Mouse (Mus musculus) intestine, embryonic 15.5 days (tissue): ENCODE data around the gene Foxj3. TPM values are rescaled to one million over a fixed set of nuclear protein-coding genes. Genes with fewer than 3 reads are reported as not detected.

Source experiments
- ATAC-seq: fragments of 200-750 bp; cut with Nextera tagmentation; 2 replicates; pipeline ENCODE4 v1.8.0; 2017; ENCODE audit warnings: moderate TSS enrichment, moderate library complexity
- H3K27ac ChIP-seq: fragments of 300-500 bp; sonication (generic); 2 replicates; pipeline ENCODE4 v1.5.1; 2015; ENCODE audit warnings: mild to moderate bottlenecking, inconsistent platforms
- H3K27me3 ChIP-seq: fragments of 300-500 bp; sonication (generic); replicated peaks from 2 replicates; pipeline ENCODE4 v1.6.1; 2015; ENCODE audit warnings: inconsistent platforms
- H3K36me3 ChIP-seq: fragments of 300-500 bp; sonication (generic); 2 replicates; pipeline ENCODE4 v1.6.1; 2015; ENCODE audit warnings: inconsistent platforms
- H3K4me1 ChIP-seq: fragments of 300-500 bp; sonication (generic); replicated peaks from 2 replicates; pipeline ENCODE4 v1.6.1; 2015; ENCODE audit warnings: inconsistent platforms
- H3K4me2 ChIP-seq: fragments of 300-500 bp; sonication (generic); replicated peaks from 2 replicates; pipeline ENCODE4 v1.6.1; 2015; ENCODE audit warnings: mild to moderate bottlenecking, inconsistent platforms
- H3K4me3 ChIP-seq: fragments of 300-500 bp; sonication (generic); replicated peaks from 2 replicates; pipeline ENCODE4 v1.5.1; 2015; ENCODE audit warnings: inconsistent platforms
- H3K9ac ChIP-seq: fragments of 300-500 bp; sonication (generic); 2 replicates; pipeline ENCODE4 v1.6.1; 2015; ENCODE audit warnings: inconsistent platforms
- H3K9me3 ChIP-seq: fragments of 300-500 bp; sonication (generic); 2 replicates; pipeline ENCODE4 v1.6.1; 2016; ENCODE audit warnings: inconsistent platforms
- WGBS: fragments of 180-500 bp; shearing (Covaris S2); methylation state at CpG from one replicate; pipeline ENCODE4 v1.1.7; 2015; 5-methylcytosine and 5-hydroxymethylcytosine counted together
- polyA plus RNA-seq: library from polyadenylated mRNA; unstranded; fragments of >200 nt; fragmentation: Nextera tagmentation; extraction: Ambion mirVana; gene quantifications from 2 replicates; pipeline ENCODE4 v1.2.1, GENCODE M21; 2015

The Foxj3 gene
- polyA plus RNA-seq, 1 experiment from 2014 or later: 18.2 TPM

- Histone ChIP-seq H3K4me1 (no peaks in the 10 kb centered on the region), H3K4me3 (no peak overlapping the region), H3K9me3 (no peaks in the 10 kb centered on the region), H3K4me2 (no peak overlapping the region), H3K9ac (no peak overlapping the region), H3K27ac (no peak overlapping the region), H3K27me3 (0 out of 2 replicates have a peak, but pooled peaks cover 3% of the 10 kb centered on the region), H3K36me3 (no peaks in the 10 kb centered on the region)
- WGBS: 76% methylated on average over 10 of the region's 10 CpGs
- no peak for ATAC-seq
Measured at GRCm38 (mm10) chr4:119669356-119670209, 132.8 kb downstream of the Foxj3 start.

- no peaks in the 10 kb centered on the region for H3K9me3 ChIP-seq
- WGBS: 53% methylated on average over 7 of the region's 7 CpGs
Measured at GRCm38 (mm10) chr4:119670210-119670555, 133.4 kb downstream of the Foxj3 start.

GRCm38 (mm10) chr4:119670736-119671135 lies 133.9 kb downstream of the Foxj3 start:
- ATAC-seq: no peak
- no peaks in the 10 kb centered on the region for H3K9me3 ChIP-seq
- no peak overlapping the region for H3K9ac ChIP-seq
- no peaks in the 10 kb centered on the region for H3K36me3 ChIP-seq
- WGBS: 85% methylated on average over 6 of the region's 6 CpGs
- H3K27ac ChIP-seq: no peak overlapping the region
- no peaks in the 10 kb centered on the region for H3K4me1 ChIP-seq
- 0 out of 2 replicates have a peak, but pooled peaks cover 1% of the 10 kb centered on the region for H3K27me3 ChIP-seq
- no peak overlapping the region for H3K4me2 ChIP-seq
- no peak overlapping the region for H3K4me3 ChIP-seq

More at GRCm38 (mm10) chr4:119670210-119670555, 133.4 kb downstream of the Foxj3 start:
- Histone ChIP-seq H3K27ac (no peak overlapping the region), H3K9ac (no peak overlapping the region), H3K4me3 (no peak overlapping the region), H3K27me3 (0 out of 2 replicates have a peak, but pooled peaks cover 3% of the 10 kb centered on the region), H3K4me1 (no peaks in the 10 kb centered on the region), H3K4me2 (no peak overlapping the region), H3K36me3 (no peaks in the 10 kb centered on the region)
- ATAC-seq: no peak

GRCm38 (mm10) chr4:119671164-119671563 lies 134.4 kb downstream of the Foxj3 start:
- Histone ChIP-seq H3K27me3 (no peaks in the 10 kb centered on the region), H3K27ac (no peak overlapping the region), H3K9ac (no peak overlapping the region), H3K4me3 (no peak overlapping the region), H3K9me3 (no peaks in the 10 kb centered on the region), H3K4me1 (no peaks in the 10 kb centered on the region), H3K4me2 (no peak overlapping the region), H3K36me3 (no peaks in the 10 kb centered on the region)
- 91% methylated on average over 9 of the region's 9 CpGs for WGBS
- no peak for ATAC-seq

- Histone ChIP-seq H3K9me3 (no peaks in the 10 kb centered on the region), H3K9ac (no peak overlapping the region), H3K4me2 (no peak overlapping the region), H3K4me3 (no peak overlapping the region), H3K27me3 (no peaks in the 10 kb centered on the region), H3K4me1 (no peaks in the 10 kb centered on the region), H3K27ac (no peak overlapping the region), H3K36me3 (no peaks in the 10 kb centered on the region)
- WGBS: 38% methylated on average over 5 of the region's 5 CpGs
- no peak for ATAC-seq
Measured at GRCm38 (mm10) chr4:119672685-119673084, 135.9 kb downstream of the Foxj3 start.

Other genes with a start within 250 kb of the Foxj3 start
- gene Ybx1, start 242.4 kb upstream of the Foxj3 start, polyA plus RNA-seq: 627 and 712 TPM in 2 replicates
- 88.1 and 102 TPM in 2 replicates for gene Ppih, start 216.5 kb upstream of the Foxj3 start, polyA plus RNA-seq
- 5.2 and 5.5 TPM in 2 replicates for gene Ccdc30, start 121.5 kb upstream of the Foxj3 start, polyA plus RNA-seq
- 40.9 and 43.8 TPM in 2 replicates for gene Ppcs, start 114.6 kb upstream of the Foxj3 start, polyA plus RNA-seq
- gene Zmynd12, start 114.2 kb upstream of the Foxj3 start, polyA plus RNA-seq: 0.56 and 0.57 TPM in 2 replicates
- 0.87 and 0.96 TPM in 2 replicates for gene Rimkla, start 44.4 kb upstream of the Foxj3 start, polyA plus RNA-seq
- gene Frg2f1, start 2.5 kb downstream of the Foxj3 start, polyA plus RNA-seq: 2.8 and 4.4 TPM in 2 replicates
- 175 and 231 TPM in 2 replicates for gene Guca2a, start 100.7 kb downstream of the Foxj3 start, polyA plus RNA-seq
- gene Guca2b, start 122.0 kb downstream of the Foxj3 start, polyA plus RNA-seq: 37.5 and 60.8 TPM in 2 replicates
- gene Hivep3, start 196.8 kb downstream of the Foxj3 start, polyA plus RNA-seq: 5.0 and 5.4 TPM in 2 replicates